Mouse (Mus musculus) embryonic stem cell, embryonic (primary cell): ENCODE results near the gene Ctnnd2.

Source experiments
- CTCF ChIA-PET, 4 experiments: fragments of 300-600 bp in 2 of 4; fragments of 350-600 bp in 2 of 4; sonication (Branson Sonifier 250); formaldehyde crosslinking; loops; one replicate each; lab custom pipeline; 2022; ENCODE audit warnings: inconsistent platforms in 2 of 4; lab: Charles Lee
- POLR2A ChIA-PET, 4 experiments: fragments of 300-600 bp in 2 of 4; fragments of 350-600 bp in 2 of 4; sonication (Branson Sonifier 250); formaldehyde crosslinking; loops; one replicate each; lab custom pipeline; 2022; ENCODE audit warnings: antibody characterized with exemption in 4 of 4, inconsistent platforms in 1 of 4; lab: Charles Lee

Gene Ctnnd2

DNA sequence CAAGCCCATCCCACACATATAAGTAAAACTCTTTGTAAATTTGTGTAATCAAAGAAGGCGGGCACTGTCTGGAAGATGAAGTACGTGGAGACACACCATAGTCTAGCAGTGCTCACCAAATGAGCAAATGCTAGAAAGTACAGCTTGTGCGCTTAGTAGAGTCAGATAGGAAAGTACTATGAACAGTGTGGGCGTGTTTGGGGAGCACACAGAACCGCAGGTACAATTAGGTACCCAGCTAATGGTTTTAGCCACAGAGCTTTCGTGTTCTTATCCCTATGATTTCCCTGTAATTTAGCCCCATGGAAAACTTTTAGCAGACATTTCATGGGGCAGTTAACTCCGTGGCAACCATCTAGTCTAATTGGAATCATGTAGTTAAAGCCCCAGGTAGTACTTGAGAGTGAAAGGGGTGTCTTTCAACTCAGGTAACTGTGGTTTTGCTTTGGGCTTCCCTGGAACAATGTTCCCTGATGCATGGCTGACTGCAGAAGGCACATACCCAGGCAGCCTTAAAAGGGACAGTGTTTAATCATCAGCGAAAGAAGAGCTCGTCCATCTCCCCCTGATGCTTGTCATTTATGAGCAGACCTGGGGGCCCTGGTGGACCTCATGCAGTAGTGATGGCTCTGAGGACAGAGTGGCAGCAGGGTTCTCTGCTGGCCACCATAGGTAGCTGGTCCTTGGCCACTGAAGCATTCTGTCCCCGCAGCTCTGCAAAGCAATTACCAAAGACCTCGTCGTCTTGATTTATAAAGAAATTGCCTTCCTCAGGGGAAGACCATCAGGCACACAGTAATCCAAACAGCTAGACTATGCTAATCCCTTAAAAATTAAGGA, 697.5 kb downstream of the Ctnnd2 start:
- ChIA-PET POLR2A (no interaction called here), CTCF (no interaction called here)

DNA sequence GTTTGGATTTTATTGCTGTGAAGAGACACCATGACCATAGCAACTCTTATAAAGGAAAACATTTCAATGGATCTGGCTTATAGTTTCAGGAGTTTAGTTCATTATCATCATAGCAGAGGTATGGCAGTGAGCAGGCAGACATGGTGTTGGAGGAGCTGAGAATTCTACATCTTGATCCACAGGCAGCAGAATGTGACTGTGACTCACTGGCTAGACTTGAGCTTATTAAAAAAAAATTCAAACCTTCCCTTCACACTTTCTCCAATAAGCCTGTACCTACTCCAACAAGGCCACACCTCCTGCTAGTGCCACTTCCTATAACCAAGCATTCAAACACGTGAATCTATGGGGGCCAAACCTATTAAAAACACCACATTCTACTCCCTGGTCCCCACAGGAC, 703.1 kb downstream of the Ctnnd2 start:
- ChIA-PET POLR2A (interaction anchor here in 1 of 4 experiments (0.5 kb wide), 1 partner anchor 752 kb away, joined by 3 read pairs; no protein-coding TSS in a partner anchor), CTCF (no interaction called here)

DNA sequence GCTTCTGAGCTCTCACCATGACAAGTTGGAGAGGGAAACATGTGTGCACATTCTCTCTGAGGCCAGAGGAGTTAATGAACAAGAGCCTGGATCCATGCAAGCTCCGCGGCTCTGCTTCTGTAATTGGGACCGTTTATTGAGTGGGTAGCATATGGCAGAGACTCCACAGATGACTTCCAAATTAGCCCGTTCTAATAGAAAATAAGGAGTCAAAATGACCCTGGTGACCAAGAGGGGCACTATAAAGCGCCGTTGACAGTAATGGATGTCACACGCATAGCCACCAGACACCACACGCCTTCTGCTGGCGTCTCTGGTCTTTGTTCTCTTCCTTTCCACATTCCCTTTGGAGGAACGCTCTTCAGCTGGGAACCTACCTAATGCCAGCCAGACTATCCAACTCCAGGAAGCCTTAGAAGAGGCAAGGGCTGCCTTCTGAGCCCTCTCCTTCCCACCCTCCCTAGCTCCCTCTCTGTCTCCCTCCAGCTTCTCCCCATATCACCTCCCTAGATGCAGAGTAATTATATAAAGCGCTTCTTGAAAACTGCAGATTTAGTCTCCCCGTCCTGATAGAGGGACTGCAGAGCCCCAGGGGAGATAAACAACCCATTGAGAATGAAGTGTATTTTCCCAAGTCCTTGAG, 712.4 kb downstream of the Ctnnd2 start:
- ChIA-PET CTCF (interaction anchor here in 1 of 4 experiments (0.6 kb wide), 1 partner anchor 12 kb away, joined by 3 read pairs; no protein-coding TSS in a partner anchor), POLR2A (no interaction called here)

DNA sequence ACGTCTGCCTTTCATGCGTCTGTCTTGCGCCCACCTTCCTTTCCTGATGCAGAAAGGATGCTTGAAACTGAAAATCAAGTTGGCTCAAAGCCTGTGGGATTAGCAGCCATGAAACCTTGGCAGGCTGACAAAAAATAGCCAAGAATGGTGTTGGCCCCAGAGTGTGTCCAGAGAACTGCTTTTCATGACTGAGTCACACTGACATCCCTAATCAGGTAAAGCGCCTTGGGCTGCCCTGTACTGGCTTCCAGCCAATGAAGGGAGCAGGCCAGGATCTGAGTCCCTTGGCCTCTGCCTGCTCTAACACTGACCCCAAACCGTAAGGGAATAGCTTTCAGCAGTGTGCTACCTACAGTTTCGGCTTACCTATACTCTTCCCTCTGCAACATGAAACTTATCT, 713.0 kb downstream of the Ctnnd2 start:
- ChIA-PET CTCF (no interaction called here), POLR2A (no interaction called here)

DNA sequence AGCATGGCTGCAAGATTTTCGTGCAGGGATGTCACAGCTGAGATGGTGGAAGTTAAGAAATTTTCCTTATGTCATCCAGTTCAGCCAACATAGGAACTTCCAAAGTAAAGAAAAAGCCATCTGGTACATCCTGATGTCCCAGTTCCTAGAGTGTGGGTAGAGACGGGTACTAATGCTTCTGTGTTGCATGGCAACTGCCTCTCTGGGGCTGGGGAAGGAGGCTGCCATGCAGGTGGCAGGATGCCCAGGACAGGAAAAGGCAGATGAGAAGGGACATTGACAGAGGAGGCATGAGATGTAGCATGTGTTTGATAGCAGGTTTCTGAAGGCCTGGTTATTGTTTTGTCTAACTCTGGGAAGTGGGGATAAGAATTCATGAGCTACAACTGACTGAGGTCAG, 715.2 kb downstream of the Ctnnd2 start:
- ChIA-PET CTCF (no interaction called here), POLR2A (no interaction called here)

DNA sequence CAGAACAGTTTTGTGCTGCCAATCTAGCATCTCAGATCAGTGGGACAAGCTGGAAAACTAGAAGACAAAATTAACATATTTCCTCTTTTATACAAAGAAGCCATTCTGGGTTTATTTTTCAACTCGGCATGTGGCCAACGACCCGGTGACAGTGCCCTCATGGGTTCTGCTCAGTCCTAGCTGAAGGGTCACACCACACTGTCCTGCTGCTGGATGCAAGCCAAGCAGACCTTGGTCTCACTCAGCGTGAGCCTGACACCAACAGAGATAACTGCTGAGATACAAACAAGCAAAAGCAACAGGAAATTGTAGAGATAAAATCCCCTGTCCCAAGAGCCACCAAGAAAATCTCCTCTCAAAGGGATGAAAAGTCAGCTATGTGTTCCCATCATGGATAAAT, 719.6 kb downstream of the Ctnnd2 start:
- ChIA-PET CTCF (interaction anchor here in 1 of 4 experiments (0.8 kb wide), 1 partner anchor 589 kb away, joined by 5 read pairs; no protein-coding TSS in a partner anchor), POLR2A (no interaction called here)

DNA sequence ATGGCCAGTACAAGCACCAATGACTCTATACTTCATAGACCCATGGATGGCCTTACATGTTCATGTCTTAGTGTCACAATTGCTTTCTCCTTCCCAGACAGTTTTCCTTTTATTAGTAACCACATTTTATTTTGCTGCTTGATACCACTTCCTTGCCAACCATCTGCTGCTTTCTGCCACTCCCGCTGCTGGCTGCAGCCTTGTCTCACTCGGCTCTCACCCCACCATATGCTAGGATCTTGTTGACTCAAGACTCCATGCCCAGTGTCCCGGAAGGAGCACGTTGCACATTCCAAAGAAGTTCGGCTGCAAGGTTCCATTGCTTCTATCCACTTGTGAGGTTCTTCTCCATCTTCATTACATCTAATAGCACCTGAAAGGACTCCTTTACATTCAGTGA, 722.7 kb downstream of the Ctnnd2 start:
- CTCF ChIA-PET = no interaction called here
- POLR2A ChIA-PET = no interaction called here

DNA sequence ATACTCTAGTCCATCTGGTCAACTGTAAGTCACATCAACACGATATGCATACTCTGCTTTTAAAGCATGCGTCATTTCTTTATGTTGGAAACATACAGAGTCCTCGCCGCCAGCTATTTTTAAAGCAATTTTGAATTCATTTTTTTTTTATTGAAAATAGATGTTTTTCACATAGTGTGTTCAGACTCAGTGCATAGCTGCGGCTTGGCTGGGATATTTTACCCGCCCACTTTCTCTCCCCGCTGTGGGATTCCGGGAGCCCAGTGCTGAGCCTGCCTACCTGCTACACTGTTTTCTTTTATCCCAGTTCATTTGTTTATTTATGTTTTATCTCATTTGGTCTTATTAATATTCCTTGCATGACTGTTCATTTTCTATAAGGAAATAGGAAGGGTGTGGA, 724.9 kb downstream of the Ctnnd2 start:
- ChIA-PET CTCF (no interaction called here), POLR2A (no interaction called here)

DNA sequence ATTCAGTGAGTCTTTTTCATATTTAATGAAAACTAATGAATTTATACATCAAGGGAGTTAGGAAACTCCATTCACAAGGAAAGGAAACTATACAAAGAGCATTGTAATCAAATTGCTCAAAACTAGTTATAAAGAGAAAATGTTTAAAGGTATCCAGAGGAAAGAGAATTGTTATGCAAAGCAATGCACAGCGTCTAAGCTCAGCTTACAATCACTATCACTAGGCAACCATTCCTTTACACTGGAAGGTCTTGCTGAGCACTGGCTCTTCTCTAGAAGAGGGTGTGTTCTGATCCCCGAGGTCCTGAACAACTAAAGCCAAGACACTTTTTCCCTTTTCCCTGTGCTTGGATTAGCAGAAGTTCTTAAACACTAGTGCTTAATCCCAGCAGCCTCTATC, 735.6 kb downstream of the Ctnnd2 start:
- CTCF ChIA-PET = interaction anchor here in 2 of 4 experiments (0.6 to 1.0 kb wide), 2 partner anchors 20 to 354 kb away, joined by 3 to 5 read pairs; no protein-coding TSS in a partner anchor
- POLR2A ChIA-PET = no interaction called here

DNA sequence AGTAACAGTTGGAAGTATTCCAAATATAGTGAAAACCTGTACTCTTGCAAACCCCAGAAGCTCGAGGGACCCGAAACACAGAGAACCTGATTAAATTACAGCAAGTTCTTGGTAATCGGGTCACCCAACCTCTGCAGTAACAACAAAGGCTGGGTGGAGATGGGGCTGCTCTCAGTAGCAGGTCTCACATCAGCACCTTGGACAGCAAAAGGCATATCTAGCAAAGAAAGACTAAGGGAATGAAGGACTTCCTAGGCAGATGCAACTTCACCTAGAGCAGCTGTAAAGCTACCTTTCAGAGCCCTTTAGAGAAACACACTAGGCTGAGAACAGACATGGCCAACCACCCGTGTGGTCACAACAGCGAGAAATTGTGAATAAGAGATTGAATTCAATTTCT, 741.0 kb downstream of the Ctnnd2 start:
- POLR2A ChIA-PET = no interaction called here

DNA sequence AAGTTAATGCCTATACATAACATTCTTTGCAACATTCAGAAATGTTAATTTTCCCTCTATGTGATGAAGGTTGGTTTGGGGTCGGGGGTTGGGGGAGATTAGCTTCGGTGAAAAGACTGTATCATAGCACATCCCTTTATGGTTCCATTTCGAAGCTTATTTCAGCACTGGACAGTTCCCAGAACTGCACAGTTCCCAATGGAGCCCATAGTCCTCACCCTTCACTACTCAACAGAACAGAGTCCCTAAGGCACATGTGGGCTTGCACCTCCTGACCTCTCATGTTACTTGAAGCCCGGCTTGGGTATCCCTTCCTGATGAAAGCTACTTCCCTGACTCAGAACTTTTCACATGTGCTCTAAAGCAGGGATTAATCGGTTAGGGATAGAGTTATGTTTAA, 753.4 kb downstream of the Ctnnd2 start:
- CTCF ChIA-PET = interaction anchor here in 1 of 4 experiments (0.5 kb wide), 1 partner anchor 870 kb away, joined by 5 read pairs; no protein-coding TSS in a partner anchor

More for the DNA sequence above, 741.0 kb downstream of the Ctnnd2 start:
- CTCF ChIA-PET = no interaction called here

DNA sequence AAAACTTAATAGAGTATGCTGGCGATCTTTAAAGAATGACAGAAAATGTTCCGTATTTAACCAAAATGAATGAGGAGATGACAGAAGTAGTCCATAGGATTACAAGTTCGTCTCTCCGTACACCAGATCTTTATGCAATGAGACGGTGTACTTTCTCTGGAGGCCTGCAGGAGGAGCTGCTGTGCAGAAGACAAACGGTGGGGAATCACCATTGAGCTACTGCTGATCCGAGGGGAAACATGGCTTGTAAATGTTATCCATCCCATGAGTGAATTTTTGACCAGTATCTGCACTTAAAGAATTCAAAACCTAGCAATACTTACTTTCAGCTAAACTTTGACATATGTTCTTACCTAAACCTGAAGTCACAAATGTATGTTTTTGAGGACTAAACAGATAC, 755.2 kb downstream of the Ctnnd2 start:
- ChIA-PET CTCF (interaction anchor here (0.6 to 1.2 kb wide), 19 partner anchors 8 to 458 kb away, joined by 3 to 7 read pairs (median 3); no protein-coding TSS in a partner anchor), POLR2A (no interaction called here)

More for the DNA sequence above, 753.4 kb downstream of the Ctnnd2 start:
- POLR2A ChIA-PET = interaction anchor here in 1 of 4 experiments (1.3 kb wide), 1 partner anchor 9 kb away, joined by 3 read pairs; no protein-coding TSS in a partner anchor

DNA sequence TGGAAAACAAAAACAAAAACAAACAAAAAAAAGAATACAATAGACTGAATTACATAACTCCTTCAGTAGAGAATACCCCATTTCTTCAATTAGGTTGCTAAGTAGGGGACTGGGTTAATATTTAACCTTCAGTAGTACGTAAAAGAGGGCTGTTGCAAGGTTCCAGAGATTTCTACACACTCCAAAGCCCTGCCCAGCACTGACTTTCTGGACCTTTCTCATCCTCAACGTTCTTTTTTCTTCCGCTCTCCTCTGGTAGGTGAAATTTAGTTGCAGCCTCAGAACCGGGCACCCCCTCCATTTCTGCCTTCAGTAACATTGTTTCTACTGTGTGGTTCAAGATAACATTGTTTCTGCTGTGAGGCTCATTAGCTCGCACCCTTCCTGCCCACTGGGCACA, 759.5 kb downstream of the Ctnnd2 start:
- CTCF ChIA-PET = no interaction called here
- POLR2A ChIA-PET = no interaction called here

DNA sequence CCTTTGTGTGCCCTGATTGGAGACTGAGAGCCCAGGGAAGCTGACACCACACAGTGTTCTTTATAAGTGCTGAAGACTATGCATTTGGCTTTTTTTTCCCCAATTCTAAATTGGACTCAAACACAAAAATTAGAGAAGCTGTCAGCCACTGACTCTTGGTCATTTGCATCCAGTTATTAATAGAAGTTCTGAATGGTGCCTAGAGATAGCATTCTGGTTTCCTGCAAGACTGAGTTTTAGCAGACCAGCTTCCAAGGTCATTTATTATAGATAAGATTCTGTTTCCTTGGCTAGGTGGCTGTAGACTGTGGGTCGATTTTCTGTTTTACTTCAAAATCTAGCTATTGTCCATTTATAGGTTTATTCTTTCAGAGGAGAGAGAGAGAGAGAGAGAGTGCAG, 773.5 kb downstream of the Ctnnd2 start:
- POLR2A ChIA-PET = no interaction called here
- CTCF ChIA-PET = no interaction called here

DNA sequence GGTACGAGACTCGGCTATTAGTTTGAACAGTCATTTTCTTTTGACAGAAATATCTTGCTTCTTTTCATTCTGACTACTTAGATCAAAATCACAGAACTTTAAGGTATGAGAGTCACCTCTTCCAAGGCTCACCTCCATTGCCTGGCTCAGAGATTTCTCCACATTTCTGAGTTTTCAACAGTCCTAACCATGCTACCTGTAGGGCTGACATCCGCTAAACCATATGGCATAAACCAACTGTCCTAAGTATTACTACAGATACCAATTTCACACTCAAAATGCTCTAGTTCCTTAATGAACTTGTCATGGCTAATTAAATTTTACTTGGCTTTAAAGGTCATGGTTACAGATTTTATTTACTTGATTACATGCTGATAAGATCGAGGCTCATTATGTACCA, 786.1 kb downstream of the Ctnnd2 start:
- POLR2A ChIA-PET = no interaction called here
- CTCF ChIA-PET = no interaction called here

DNA sequence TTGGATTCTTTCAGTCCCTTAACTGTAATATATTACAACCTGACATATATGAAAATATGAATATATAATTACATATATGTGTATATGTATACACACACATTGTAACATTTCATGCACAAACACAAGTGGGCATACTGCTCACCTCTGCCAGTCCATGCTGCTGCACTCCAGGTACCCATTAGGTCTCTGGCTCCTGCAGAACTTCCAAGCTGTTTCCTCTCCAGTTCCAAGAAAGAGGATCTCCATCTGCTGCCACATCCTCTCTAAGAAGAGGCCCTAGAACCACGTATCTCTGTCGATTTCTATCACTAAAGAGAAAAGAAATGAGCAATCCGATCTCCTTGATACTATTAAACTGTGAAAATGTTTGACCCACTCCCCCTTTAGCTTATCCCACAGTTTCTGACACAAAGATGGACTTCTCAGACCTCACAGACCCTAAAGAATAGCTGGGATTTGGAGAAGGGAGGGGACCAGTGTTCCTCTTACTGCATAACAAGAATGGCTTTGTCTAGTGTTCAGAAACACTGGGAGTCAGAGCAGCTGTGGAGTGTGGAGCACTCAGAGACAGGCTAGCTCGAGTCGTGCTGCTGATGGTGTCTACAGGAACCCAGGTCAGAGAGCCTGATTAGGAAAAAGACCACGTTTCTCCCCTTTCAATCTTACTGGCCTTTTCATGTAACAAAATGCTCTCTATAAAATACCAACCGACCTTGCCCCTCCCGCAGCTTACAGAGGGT, 790.2 kb downstream of the Ctnnd2 start:
- POLR2A ChIA-PET = no interaction called here
- CTCF ChIA-PET = no interaction called here

DNA sequence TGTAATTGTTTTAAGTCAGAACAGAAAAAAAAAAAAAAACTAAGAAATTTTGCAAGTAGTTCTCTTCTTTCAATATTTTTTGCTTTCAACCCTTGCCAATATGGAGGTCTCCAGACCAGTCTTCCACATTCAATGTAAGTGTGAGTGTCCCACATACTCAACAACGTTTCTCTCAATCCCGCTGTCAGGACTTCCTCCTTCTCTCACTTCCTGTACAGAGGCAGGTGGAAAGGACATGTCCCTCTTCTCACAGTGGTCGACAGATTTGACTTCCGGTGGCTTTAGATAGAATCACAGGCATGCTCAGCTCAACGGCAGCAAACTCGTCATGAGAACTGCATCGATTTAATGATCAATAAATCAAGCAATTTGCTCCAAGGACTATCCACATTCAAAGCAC, 791.7 kb downstream of the Ctnnd2 start:
- CTCF ChIA-PET = no interaction called here
- POLR2A ChIA-PET = no interaction called here

DNA sequence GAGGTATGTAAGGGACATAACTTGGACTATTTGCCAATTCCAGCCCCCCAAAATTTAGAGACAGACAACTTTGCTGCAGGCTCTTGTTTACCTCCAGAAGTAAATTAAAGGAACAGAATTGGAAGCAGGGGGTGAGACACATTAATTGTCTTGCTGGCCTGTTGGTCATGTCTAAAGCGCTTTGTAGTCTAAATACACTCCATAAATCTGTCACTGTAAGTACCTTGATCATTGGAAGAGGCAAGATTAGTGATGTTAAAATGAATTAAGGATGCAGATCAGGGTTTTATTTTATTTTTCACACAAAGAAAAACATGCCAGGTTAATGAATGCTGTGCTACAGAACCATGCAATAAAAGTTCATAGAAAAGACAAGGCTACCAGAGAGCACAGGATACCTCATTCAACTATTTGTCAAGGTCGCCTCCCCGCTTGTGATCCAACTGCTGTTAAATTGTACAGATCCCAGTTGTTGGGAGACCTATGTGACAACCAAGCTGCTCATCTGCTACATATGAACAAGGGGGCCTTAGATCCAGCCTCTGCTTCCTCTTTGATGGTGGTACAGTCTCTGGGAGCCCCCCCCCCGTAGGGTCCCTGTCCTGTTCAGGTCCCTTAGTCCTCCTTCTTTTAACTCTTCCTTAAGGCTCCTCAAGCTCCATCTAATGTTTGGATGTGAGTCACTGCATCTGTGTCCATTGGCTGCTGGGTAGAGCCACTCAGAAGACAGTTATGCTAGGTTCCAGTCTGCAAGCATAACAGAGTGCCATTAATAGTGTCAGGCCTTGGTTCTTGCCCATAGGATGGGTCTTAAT, 792.7 kb downstream of the Ctnnd2 start:
- ChIA-PET POLR2A (no interaction called here), CTCF (no interaction called here)

DNA sequence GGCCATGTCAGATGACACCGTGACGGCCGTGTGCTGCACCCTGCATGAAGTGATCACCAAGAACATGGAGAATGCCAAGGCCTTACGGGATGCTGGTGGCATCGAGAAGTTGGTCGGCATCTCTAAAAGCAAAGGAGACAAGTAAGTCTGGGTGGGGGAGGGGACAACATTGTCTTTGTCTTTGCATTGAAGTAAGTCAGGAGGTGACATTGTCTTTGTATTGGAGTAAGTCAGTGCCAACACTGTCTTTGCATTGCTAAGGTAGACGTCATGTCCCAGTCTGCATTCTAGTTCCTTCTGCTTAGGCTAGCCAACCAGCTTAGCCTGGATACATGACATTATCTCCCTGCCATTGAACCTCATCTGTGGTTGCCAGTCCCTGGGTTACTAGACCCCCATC, 794.4 kb downstream of the Ctnnd2 start:
- ChIA-PET POLR2A (no interaction called here), CTCF (no interaction called here)
